Mouse (Mus musculus) heart, embryonic 15.5 days (tissue): ENCODE results near the gene Ccdc36. TPM values are rescaled to one million over a fixed set of nuclear protein-coding genes. Genes with fewer than 3 reads are reported as not detected.

Experiments used
- ATAC-seq: fragments of 200-750 bp; cut with Nextera tagmentation; replicated peaks from 2 replicates; pipeline ENCODE4 v1.8.0; 2017; ENCODE audit warnings: low read depth, moderate TSS enrichment; ENCODE audit not compliant: insufficient number of reproducible peaks, insufficient read depth, low FRiP score
- H3K27ac ChIP-seq: fragments of 300-500 bp; sonication (generic); 2 replicates; pipeline ENCODE4 v1.5.1; 2015; ENCODE audit warnings: mild to moderate bottlenecking, inconsistent platforms
- H3K27me3 ChIP-seq: fragments of 300-500 bp; sonication (generic); 2 replicates; pipeline ENCODE4 v1.6.1; 2015; ENCODE audit warnings: inconsistent platforms
- H3K36me3 ChIP-seq: fragments of 300-500 bp; sonication (generic); 2 replicates; pipeline ENCODE4 v1.6.1; 2015; ENCODE audit warnings: mild to moderate bottlenecking, inconsistent platforms
- H3K4me1 ChIP-seq: fragments of 300-500 bp; sonication (generic); replicated peaks from 2 replicates; pipeline ENCODE4 v1.6.1; 2015; ENCODE audit warnings: inconsistent platforms
- H3K4me2 ChIP-seq: fragments of 300-500 bp; sonication (generic); 2 replicates; pipeline ENCODE4 v1.6.1; 2015; ENCODE audit warnings: inconsistent platforms, mild to moderate bottlenecking, moderate library complexity
- H3K4me3 ChIP-seq: fragments of 300-500 bp; sonication (generic); 2 replicates; pipeline ENCODE4 v1.5.1; 2015; ENCODE audit warnings: mild to moderate bottlenecking, inconsistent platforms
- H3K9ac ChIP-seq: fragments of 300-500 bp; sonication (generic); 2 replicates; pipeline ENCODE4 v1.6.1; 2015; ENCODE audit warnings: mild to moderate bottlenecking, inconsistent platforms
- H3K9me3 ChIP-seq: fragments of 300-500 bp; sonication (generic); replicated peaks from 2 replicates; pipeline ENCODE4 v1.6.1; 2016; ENCODE audit warnings: inconsistent platforms
- WGBS: fragments of 180-500 bp; shearing (Covaris S2); methylation state at CpG from one replicate; pipeline ENCODE4 v1.1.7; 2015; ENCODE audit warnings: mixed read lengths; 5-methylcytosine and 5-hydroxymethylcytosine counted together
- polyA plus RNA-seq: library from polyadenylated mRNA; unstranded; fragments of >200 nt; fragmentation: Nextera tagmentation; extraction: Ambion mirVana; gene quantifications from 2 replicates; pipeline ENCODE4 v1.2.1, GENCODE M21; 2015

Gene Ccdc36
- polyA plus RNA-seq, 1 experiment from 2014 or later: 0.84 TPM

- H3K27me3 ChIP-seq: no peaks in the 10 kb centered on the region
- H3K4me3 ChIP-seq: no peak overlapping the region
- no peak overlapping the region for H3K27ac ChIP-seq
- H3K9me3 ChIP-seq: no peaks in the 10 kb centered on the region
- no peak overlapping the region for H3K4me2 ChIP-seq
- peaks cover 26% of the 10 kb centered on the region for H3K4me1 ChIP-seq
- H3K9ac ChIP-seq: no peak overlapping the region
- H3K36me3 ChIP-seq: no peaks in the 10 kb centered on the region
- no peak for ATAC-seq
- WGBS: 82% methylated on average over 10 of the region's 10 CpGs
These were observed 28.7 kb upstream of the Ccdc36 start for GRCm38 (mm10) chr9:108456953-108457352.

DNA sequence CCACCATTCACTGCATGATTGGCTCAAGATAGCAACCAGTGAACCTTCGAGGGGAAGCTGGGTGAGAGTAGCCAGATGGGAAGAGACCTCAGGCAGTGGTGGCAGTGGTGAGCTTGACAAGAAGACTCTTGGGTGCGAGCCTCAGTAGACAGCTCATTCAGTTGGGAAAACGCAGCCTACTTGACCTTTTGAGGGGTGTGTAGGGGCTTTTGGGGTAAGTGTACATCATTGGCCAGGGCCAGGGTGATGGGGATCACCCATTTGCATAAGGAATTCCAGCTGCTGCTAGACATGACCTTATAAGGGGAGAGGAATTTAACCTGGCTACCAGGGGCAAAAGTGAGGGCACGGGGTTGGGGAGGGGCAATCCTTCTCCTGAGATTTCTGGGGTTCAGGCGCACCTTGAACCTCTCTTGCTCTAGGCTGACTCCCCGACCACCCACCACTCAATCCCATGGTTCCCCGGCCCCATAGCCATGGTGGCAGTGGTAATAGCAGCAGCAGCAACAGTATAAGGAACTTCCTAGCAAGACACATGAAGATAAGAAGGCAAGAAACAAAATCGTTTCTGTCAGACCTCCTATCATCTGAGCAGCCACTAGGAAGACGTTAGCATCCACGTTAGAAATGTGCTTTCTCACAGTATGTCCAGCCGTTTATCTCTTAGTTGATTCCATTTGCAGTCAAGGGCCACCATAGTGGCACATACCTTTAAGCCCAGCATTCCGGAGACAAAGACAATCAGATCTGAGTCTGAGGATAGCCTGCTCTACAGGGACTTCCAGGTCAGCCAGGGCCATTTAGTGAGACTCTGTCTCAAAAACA, 27.7 kb upstream of the Ccdc36 start:
- no peak overlapping the region for H3K27ac ChIP-seq
- ATAC-seq: no peak
- 66% methylated on average over 12 of the region's 12 CpGs for WGBS

GRCm38 (mm10) chr9:108454429-108454828, 26.1 kb upstream of the Ccdc36 start:
- Histone ChIP-seq H3K27ac (no peak overlapping the region), H3K4me3 (no peak overlapping the region), H3K36me3 (no peaks in the 10 kb centered on the region), H3K9ac (no peak overlapping the region), H3K9me3 (no peaks in the 10 kb centered on the region), H3K4me2 (no peak overlapping the region), H3K4me1 (peaks cover 37% of the 10 kb centered on the region), H3K27me3 (no peaks in the 10 kb centered on the region)
- WGBS: 82% methylated on average over 6 of the region's 6 CpGs
- ATAC-seq: no peak

More for the DNA sequence above, 27.7 kb upstream of the Ccdc36 start:
- Histone ChIP-seq H3K4me1 (peaks cover 27% of the 10 kb centered on the region), H3K4me3 (no peak overlapping the region), H3K36me3 (no peaks in the 10 kb centered on the region), H3K27me3 (no peaks in the 10 kb centered on the region), H3K4me2 (no peak overlapping the region), H3K9me3 (no peaks in the 10 kb centered on the region), H3K9ac (no peak overlapping the region)

- Histone ChIP-seq H3K9me3 (no peaks in the 10 kb centered on the region), H3K27me3 (no peaks in the 10 kb centered on the region), H3K4me2 (peak overlapping the region; percentile 94), H3K4me3 (no peak overlapping the region), H3K9ac (0 out of 2 replicates have a peak overlapping the region, but pooled peaks have one; percentile 30), H3K4me1 (peaks cover 47% of the 10 kb centered on the region), H3K27ac (peak overlapping the region; percentile 94), H3K36me3 (peaks cover 3% of the 10 kb centered on the region; the same call in 1 of the 2 replicates)
- no peak for ATAC-seq
- WGBS: 63% methylated on average over 4 of the region's 4 CpGs
These were observed 25.2 kb upstream of the Ccdc36 start for GRCm38 (mm10) chr9:108453458-108453857.

- 33% methylated on average over 6 of the region's 6 CpGs for WGBS
- peaks cover 47% of the 10 kb centered on the region for H3K4me1 ChIP-seq
These were observed 24.6 kb upstream of the Ccdc36 start for GRCm38 (mm10) chr9:108452911-108453310.

GRCm38 (mm10) chr9:108452291-108452906, 24.1 kb upstream of the Ccdc36 start:
- peaks cover 47% of the 10 kb centered on the region for H3K4me1 ChIP-seq
- ATAC-seq: peak; percentile 76
- H3K27me3 ChIP-seq: no peaks in the 10 kb centered on the region
- peak overlapping the region; percentile 74 for H3K9ac ChIP-seq
- peak overlapping the region; percentile 70 for H3K4me3 ChIP-seq
- H3K9me3 ChIP-seq: no peaks in the 10 kb centered on the region
- H3K27ac ChIP-seq: peak overlapping the region; percentile 94
- WGBS: 0% methylated on average over 40 of the region's 40 CpGs
- H3K36me3 ChIP-seq: peaks cover 13% of the 10 kb centered on the region
- peak overlapping the region; percentile 94 for H3K4me2 ChIP-seq

More at GRCm38 (mm10) chr9:108452911-108453310, 24.6 kb upstream of the Ccdc36 start:
- Histone ChIP-seq H3K4me3 (peak overlapping the region; percentile 70), H3K9me3 (no peaks in the 10 kb centered on the region), H3K36me3 (peaks cover 8% of the 10 kb centered on the region), H3K9ac (peak overlapping the region; percentile 74), H3K4me2 (peak overlapping the region; percentile 94), H3K27ac (peak overlapping the region; percentile 94), H3K27me3 (no peaks in the 10 kb centered on the region)
- no peak for ATAC-seq

- WGBS: 37% methylated on average over 6 of the region's 6 CpGs
- H3K4me2 ChIP-seq: peak overlapping the region; percentile 94
- no peak for ATAC-seq
These were observed 23.4 kb upstream of the Ccdc36 start for GRCm38 (mm10) chr9:108451519-108452160.

GRCm38 (mm10) chr9:108451170-108451493, 22.8 kb upstream of the Ccdc36 start:
- Histone ChIP-seq H3K27ac (peak overlapping the region; percentile 94), H3K4me1 (peaks cover 47% of the 10 kb centered on the region), H3K4me3 (peak overlapping the region; percentile 70), H3K4me2 (peak overlapping the region; percentile 94), H3K36me3 (peaks cover 14% of the 10 kb centered on the region), H3K9ac (peak overlapping the region; percentile 74), H3K9me3 (no peaks in the 10 kb centered on the region), H3K27me3 (no peaks in the 10 kb centered on the region)
- no peak for ATAC-seq
- 54% methylated on average over 6 of the region's 6 CpGs for WGBS

More at GRCm38 (mm10) chr9:108451519-108452160, 23.4 kb upstream of the Ccdc36 start:
- Histone ChIP-seq H3K4me1 (peaks cover 47% of the 10 kb centered on the region), H3K27ac (peak overlapping the region; percentile 94), H3K4me3 (peak overlapping the region; percentile 70), H3K27me3 (no peaks in the 10 kb centered on the region), H3K9me3 (no peaks in the 10 kb centered on the region), H3K36me3 (peaks cover 14% of the 10 kb centered on the region), H3K9ac (peak overlapping the region; percentile 74)

- WGBS: 34% methylated on average over 21 of the region's 21 CpGs
- peak; percentile 71 for ATAC-seq
- peaks cover 14% of the 10 kb centered on the region for H3K36me3 ChIP-seq
- peak overlapping the region; percentile 74 for H3K9ac ChIP-seq
- H3K4me3 ChIP-seq: peak overlapping the region; percentile 70
- peak overlapping the region; percentile 94 for H3K27ac ChIP-seq
- no peaks in the 10 kb centered on the region for H3K9me3 ChIP-seq
- peaks cover 47% of the 10 kb centered on the region for H3K4me1 ChIP-seq
- no peaks in the 10 kb centered on the region for H3K27me3 ChIP-seq
- H3K4me2 ChIP-seq: peak overlapping the region; percentile 94
These were observed 22.2 kb upstream of the Ccdc36 start for GRCm38 (mm10) chr9:108450292-108451169.

GRCm38 (mm10) chr9:108449860-108450259, 21.6 kb upstream of the Ccdc36 start:
- H3K9me3 ChIP-seq: no peaks in the 10 kb centered on the region
- peak overlapping the region; percentile 23 for H3K4me3 ChIP-seq
- peaks cover 14% of the 10 kb centered on the region for H3K36me3 ChIP-seq
- peak; percentile 37 for ATAC-seq
- H3K4me2 ChIP-seq: peak overlapping the region; percentile 94
- H3K27me3 ChIP-seq: no peaks in the 10 kb centered on the region
- WGBS: 34% methylated on average over 4 of the region's 4 CpGs
- H3K27ac ChIP-seq: peak overlapping the region; percentile 94
- H3K4me1 ChIP-seq: peaks cover 50% of the 10 kb centered on the region
- H3K9ac ChIP-seq: peak overlapping the region; percentile 32; the same call in 1 of the 2 replicates
